Mouse (Mus musculus) cerebellum, adult 2 months (tissue): ENCODE results near the gene Ston1.

Source experiments
- CTCF ChIP-seq: fragments of 200-500 bp; IDR thresholded peaks from 2 replicates; pipeline ENCODE4 v1.5.1; 2011; ENCODE audit warnings: low read depth, mild to moderate bottlenecking, control low read depth, low read length, moderate library complexity, borderline replicate concordance; ENCODE audit not compliant: insufficient read depth
- POLR2A ChIP-seq: fragments of 200-500 bp; IDR thresholded peaks from 2 replicates; pipeline ENCODE4 v1.6.1; 2011; ENCODE audit warnings: low read length, control low read depth, borderline replicate concordance; ENCODE audit not compliant: insufficient read depth

GRCm38 (mm10) chr17:88613721-88614120 is 16.2 kb downstream of the Ston1 start:
- no peak for TF ChIP-seq CTCF
- TF ChIP-seq POLR2A = no peak
